Mouse (Mus musculus) embryonic fibroblast, embryonic 13.5 days (primary cell): ENCODE data around the gene Ppfibp1. TPM values are rescaled to one million over a fixed set of nuclear protein-coding genes. Genes with fewer than 3 reads are reported as not detected.
A peak's percentile ranks its signal among the peaks of the same experiment; 100 is the strongest.

ENCODE experiments used
- H3K27ac ChIP-seq: 2 replicates; pipeline ENCODE4 v1.5.1; 2012; ENCODE audit warnings: low read length, control low read depth, inconsistent platforms; ENCODE audit not compliant: insufficient read depth
- H3K4me1 ChIP-seq: 2 replicates; pipeline ENCODE4 v1.6.1; 2011; ENCODE audit warnings: low read length; ENCODE audit not compliant: control insufficient read depth, insufficient read depth
- H3K4me3 ChIP-seq: 2 replicates; pipeline ENCODE4 v1.5.1; 2011; ENCODE audit warnings: mild to moderate bottlenecking, control low read depth, low read length; ENCODE audit not compliant: insufficient read depth
- CTCF ChIP-seq: IDR thresholded peaks from 2 replicates; pipeline ENCODE4 v1.5.1; 2011; ENCODE audit warnings: mild to moderate bottlenecking, control low read depth, low read length, moderate library complexity, borderline replicate concordance; ENCODE audit not compliant: insufficient read depth
- POLR2A ChIP-seq: IDR thresholded peaks from 2 replicates; pipeline ENCODE4 v1.6.1; 2011; ENCODE audit warnings: low read depth, mild to moderate bottlenecking, control low read depth, low read length, moderate library complexity
- polyA plus RNA-seq: library from polyadenylated mRNA; stranded (reverse); fragments of >200 nt; gene quantifications from 2 replicates; pipeline ENCODE4 v1.2.4, GENCODE M21; 2011; ENCODE audit warnings: low read depth; ENCODE audit not compliant: missing spikeins, insufficient read length

Gene Ppfibp1
- 196 and 246 TPM in 2 replicates for polyA plus RNA-seq

- peak within 1 kb of the TSS; percentile 81 for H3K4me3 ChIP-seq
- TF ChIP-seq CTCF (no peak), POLR2A (peak; percentile 75)
- H3K27ac ChIP-seq, result peak within 1 kb of the TSS; percentile 68
- H3K4me1 ChIP-seq, result peaks cover 14% of the 10 kb centered on the region
These were observed at the start of gene Ppfibp1 for GRCm38 (mm10) chr6:146887958-146888659. Ppfibp1 (plus strand) TSS chr6:146888487.

- TF ChIP-seq CTCF, result no peak
- no peak for TF ChIP-seq POLR2A
These were observed 49.4 kb upstream of the Ppfibp1 start for GRCm38 (mm10) chr6:146838863-146839262.

GRCm38 (mm10) chr6:146844867-146845266 is 43.4 kb upstream of the Ppfibp1 start:
- Histone ChIP-seq H3K4me3 (no peak overlapping the region), H3K4me1 (no peaks in the 10 kb centered on the region), H3K27ac (no peak overlapping the region)
- no peak for TF ChIP-seq CTCF
- no peak for TF ChIP-seq POLR2A

More at GRCm38 (mm10) chr6:146838863-146839262, 49.4 kb upstream of the Ppfibp1 start:
- Histone ChIP-seq H3K4me3 (no peak overlapping the region), H3K27ac (no peak overlapping the region), H3K4me1 (no peaks in the 10 kb centered on the region)

- no peak for TF ChIP-seq CTCF
- TF ChIP-seq POLR2A, result no peak
- Histone ChIP-seq H3K4me3 (no peak overlapping the region), H3K27ac (no peak overlapping the region), H3K4me1 (no peaks in the 10 kb centered on the region)
These were observed 42.9 kb upstream of the Ppfibp1 start for GRCm38 (mm10) chr6:146845347-146845746.

GRCm38 (mm10) chr6:146845961-146846750 is 42.1 kb upstream of the Ppfibp1 start:
- no peak for TF ChIP-seq POLR2A
- no peaks in the 10 kb centered on the region for H3K4me1 ChIP-seq
- H3K4me3 ChIP-seq, result no peak overlapping the region
- H3K27ac ChIP-seq, result no peak overlapping the region

- no peak for TF ChIP-seq POLR2A
- TF ChIP-seq CTCF, result no peak
These were observed 40.9 kb upstream of the Ppfibp1 start for GRCm38 (mm10) chr6:146847402-146847801.

GRCm38 (mm10) chr6:146848281-146848680 is 40.0 kb upstream of the Ppfibp1 start:
- H3K27ac ChIP-seq, result no peak overlapping the region
- TF ChIP-seq POLR2A, result no peak
- TF ChIP-seq CTCF, result no peak
- 0 out of 2 replicates have a peak, but pooled peaks cover 3% of the 10 kb centered on the region for H3K4me1 ChIP-seq

More at GRCm38 (mm10) chr6:146847402-146847801, 40.9 kb upstream of the Ppfibp1 start:
- H3K27ac ChIP-seq, result no peak overlapping the region
- 0 out of 2 replicates have a peak, but pooled peaks cover under 1% of the 10 kb centered on the region for H3K4me1 ChIP-seq
- no peak overlapping the region for H3K4me3 ChIP-seq

GRCm38 (mm10) chr6:146850050-146850449 is 38.2 kb upstream of the Ppfibp1 start, which contains the start of gene Smco2:
Smco2 (plus strand) TSS chr6:146850104.
- Histone ChIP-seq H3K4me1 (0 out of 2 replicates have a peak, but pooled peaks cover 3% of the 10 kb centered on the region), H3K4me3 (no peak within 1 kb of the TSS), H3K27ac (no peak within 1 kb of the TSS)
- TF ChIP-seq CTCF, result no peak
- no peak for TF ChIP-seq POLR2A

More at GRCm38 (mm10) chr6:146848281-146848680, 40.0 kb upstream of the Ppfibp1 start:
- no peak overlapping the region for H3K4me3 ChIP-seq

GRCm38 (mm10) chr6:146851916-146852315 is 36.4 kb upstream of the Ppfibp1 start:
- no peak overlapping the region for H3K27ac ChIP-seq
- TF ChIP-seq POLR2A (no peak), CTCF (no peak)
- 0 out of 2 replicates have a peak, but pooled peaks cover 3% of the 10 kb centered on the region for H3K4me1 ChIP-seq
- H3K4me3 ChIP-seq, result no peak overlapping the region

- Histone ChIP-seq H3K4me1 (0 out of 2 replicates have a peak, but pooled peaks cover 3% of the 10 kb centered on the region), H3K27ac (no peak overlapping the region), H3K4me3 (no peak overlapping the region)
- TF ChIP-seq CTCF (no peak), POLR2A (no peak)
These were observed 35.5 kb upstream of the Ppfibp1 start for GRCm38 (mm10) chr6:146852739-146853138.

GRCm38 (mm10) chr6:146855185-146855584 is 33.1 kb upstream of the Ppfibp1 start:
- Histone ChIP-seq H3K4me1 (0 out of 2 replicates have a peak, but pooled peaks cover 3% of the 10 kb centered on the region), H3K27ac (no peak overlapping the region), H3K4me3 (no peak overlapping the region)
- TF ChIP-seq CTCF (no peak), POLR2A (no peak)
